Mouse (Mus musculus) mouse embryonic stem cell (cell line): ENCODE data around the gene Myl9.

ENCODE experiments used
- in situ Hi-C, 2 experiments: fragments of 300-500 bp; cut with MboI; formaldehyde crosslinking; loops; 1 replicate in 1 of 2; 3 replicates in 1 of 2; pipeline ENCODE4 v1.14.3; 2019 to 2020; ENCODE audit warnings: low sequenced_read_pairs in 2 of 2, low pct_unique_long_range_greater_than_20kb in 1 of 2, mixed read lengths in 1 of 2; ENCODE audit not compliant: unreplicated experiment in 1 of 2

The Myl9 gene

GRCm38 (mm10) chr2:156774738-156775454, at the start of gene Myl9:
Gene Myl9, plus strand, starts transcription at chr2:156775420.
- in situ Hi-C loops = no loop called here

- in situ Hi-C loops = no loop called here
These were observed 48.9 kb upstream of the Myl9 start for GRCm38 (mm10) chr2:156726344-156726743.

- in situ Hi-C loops = no loop called here
These were observed 48.3 kb upstream of the Myl9 start for GRCm38 (mm10) chr2:156726878-156727277.

GRCm38 (mm10) chr2:156729537-156730469, 45.4 kb upstream of the Myl9 start:
- in situ Hi-C loops = no loop called here

- in situ Hi-C loops = no loop called here
These were observed 44.7 kb upstream of the Myl9 start for GRCm38 (mm10) chr2:156730501-156730921.

GRCm38 (mm10) chr2:156731592-156731991, 43.6 kb upstream of the Myl9 start:
- in situ Hi-C loops = no loop called here

GRCm38 (mm10) chr2:156732109-156732508, 43.1 kb upstream of the Myl9 start:
- in situ Hi-C loops = no loop called here

- in situ Hi-C loops = no loop called here
These were observed 39.4 kb upstream of the Myl9 start for GRCm38 (mm10) chr2:156735761-156736335.

- in situ Hi-C loops = no loop called here
These were observed 38.4 kb upstream of the Myl9 start for GRCm38 (mm10) chr2:156736846-156737245.

GRCm38 (mm10) chr2:156737976-156738375, 37.2 kb upstream of the Myl9 start:
- in situ Hi-C loops = no loop called here

- in situ Hi-C loops = no loop called here
These were observed 34.0 kb upstream of the Myl9 start for GRCm38 (mm10) chr2:156741265-156741664.

GRCm38 (mm10) chr2:156741998-156742397, 33.2 kb upstream of the Myl9 start:
- in situ Hi-C loops = no loop called here

- in situ Hi-C loops = no loop called here
These were observed 32.0 kb upstream of the Myl9 start for GRCm38 (mm10) chr2:156743248-156743647.

GRCm38 (mm10) chr2:156744414-156744813, 30.8 kb upstream of the Myl9 start:
- in situ Hi-C loops = no loop called here

- in situ Hi-C loops = no loop called here
These were observed 27.9 kb upstream of the Myl9 start for GRCm38 (mm10) chr2:156747315-156747714.

- in situ Hi-C loops = no loop called here
These were observed 25.5 kb upstream of the Myl9 start for GRCm38 (mm10) chr2:156749687-156750086.

- in situ Hi-C loops = no loop called here
These were observed 18.3 kb upstream of the Myl9 start for GRCm38 (mm10) chr2:156756937-156757336.

GRCm38 (mm10) chr2:156760843-156761505, 14.2 kb upstream of the Myl9 start:
- in situ Hi-C loops = no loop called here
